Mouse (Mus musculus) kidney, postnatal 10 days (tissue): ENCODE results near the gene Gng2.
A peak's percentile ranks its signal among the peaks of the same experiment; 100 is the strongest.
"Not testable (repeated sequence)": the region's sequence is repeated elsewhere in the genome, so short reads cannot be mapped to it uniquely, and the experiment has no call there.

Source experiments
- DNase-seq: peaks from one replicate; pipeline ENCODE4 v3.0.0; 2021; ENCODE audit warnings: mixed read lengths

Gene Gng2

DNA sequence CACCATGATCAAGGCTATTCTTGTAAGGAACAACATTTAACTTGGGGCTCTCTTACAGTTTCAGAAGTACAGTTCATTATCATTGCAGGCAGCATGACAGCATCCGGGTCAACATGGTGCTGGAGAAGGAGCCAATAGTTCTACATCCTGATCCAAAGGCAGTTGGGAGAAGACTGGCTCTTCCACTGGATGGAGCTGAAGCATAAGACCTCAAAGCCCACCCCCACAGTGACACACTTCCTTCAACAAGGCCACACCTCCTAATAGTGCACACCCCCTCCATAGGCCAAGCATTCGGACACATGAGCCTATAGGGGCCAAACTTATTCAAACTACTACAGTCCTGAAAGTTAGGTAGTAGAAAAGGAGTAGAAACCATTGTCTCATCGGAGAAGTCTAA is 42.3 kb downstream of the Gng2 start:
- DNase-seq = no peak

DNA sequence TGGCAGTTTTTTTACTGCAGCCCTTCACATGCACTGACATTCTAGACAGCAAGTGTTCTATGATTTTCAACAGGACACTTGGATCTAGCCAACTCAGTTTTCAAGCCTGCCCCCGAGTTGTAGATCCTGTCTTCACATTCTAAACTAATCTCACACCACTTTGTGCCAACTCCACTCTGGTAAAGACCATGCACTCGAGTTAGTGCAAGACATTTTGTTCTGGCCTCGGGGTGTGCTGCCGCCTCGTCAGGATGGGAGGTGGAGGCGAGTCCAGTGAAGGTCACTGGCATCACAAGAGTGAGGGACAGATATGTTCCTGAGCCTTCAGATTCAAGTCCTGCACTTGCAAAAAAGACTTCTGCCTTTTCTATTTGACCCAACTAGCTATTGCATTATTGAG is 44.1 kb downstream of the Gng2 start:
- DNase-seq = no peak

DNA sequence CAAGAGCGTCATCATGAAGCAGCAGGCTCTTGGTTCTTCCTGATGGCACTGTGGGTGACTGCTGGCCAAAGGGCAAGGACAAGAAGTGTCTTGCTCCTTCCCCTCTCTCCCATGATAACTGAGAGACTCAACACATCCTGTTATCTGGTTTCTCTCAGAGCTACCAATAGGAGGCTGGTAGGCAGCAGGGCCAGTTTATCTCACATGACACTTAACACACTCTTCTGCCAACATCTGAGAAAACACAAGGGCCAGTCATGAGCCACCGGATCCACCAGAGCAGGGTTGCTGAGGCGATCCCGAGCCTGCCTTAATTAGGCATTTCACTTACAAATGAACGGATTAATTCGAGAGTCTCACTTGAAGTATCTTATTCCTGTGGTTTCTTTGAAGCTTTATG is 49.5 kb downstream of the Gng2 start:
- no peak for DNase-seq

DNA sequence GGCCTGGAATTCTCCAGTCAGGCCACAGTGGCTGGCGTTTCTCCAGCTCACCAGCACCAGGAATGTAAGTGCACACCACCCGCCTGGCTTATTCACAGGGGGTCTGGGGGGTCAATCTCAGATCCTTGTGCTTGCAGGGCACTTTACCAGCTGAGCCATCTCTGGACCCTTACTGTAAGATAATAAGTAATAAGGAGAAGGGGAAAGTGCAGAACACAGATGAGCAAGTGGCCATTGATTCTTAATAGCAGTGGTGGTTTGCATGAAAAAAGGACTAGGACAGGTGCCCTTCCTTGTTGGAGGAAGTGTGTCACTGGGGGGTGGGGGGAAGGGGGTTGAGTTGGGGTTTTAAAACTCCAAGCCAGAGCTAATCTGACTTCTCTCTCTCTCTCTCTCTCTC is 50.3 kb downstream of the Gng2 start:
- DNase-seq = no peak

DNA sequence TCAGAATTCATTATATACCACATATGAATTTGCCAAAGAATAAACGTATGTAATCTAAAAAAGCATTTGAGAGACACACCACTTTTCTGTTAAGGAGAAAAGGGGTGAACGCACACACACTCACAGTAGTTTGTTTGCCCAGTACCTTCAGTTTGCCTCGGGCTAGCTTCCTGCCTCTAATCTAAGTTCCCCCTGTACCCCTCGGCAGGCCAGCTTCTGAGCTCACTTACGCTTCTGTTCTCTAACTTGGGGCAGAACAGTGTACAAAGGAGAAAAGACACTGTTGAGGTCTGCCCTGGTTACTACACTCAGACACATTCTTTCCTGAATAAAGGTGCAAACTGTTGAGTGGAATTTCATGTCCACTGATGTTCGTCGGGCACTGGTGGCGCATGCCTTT is 51.1 kb downstream of the Gng2 start:
- no peak for DNase-seq

DNA sequence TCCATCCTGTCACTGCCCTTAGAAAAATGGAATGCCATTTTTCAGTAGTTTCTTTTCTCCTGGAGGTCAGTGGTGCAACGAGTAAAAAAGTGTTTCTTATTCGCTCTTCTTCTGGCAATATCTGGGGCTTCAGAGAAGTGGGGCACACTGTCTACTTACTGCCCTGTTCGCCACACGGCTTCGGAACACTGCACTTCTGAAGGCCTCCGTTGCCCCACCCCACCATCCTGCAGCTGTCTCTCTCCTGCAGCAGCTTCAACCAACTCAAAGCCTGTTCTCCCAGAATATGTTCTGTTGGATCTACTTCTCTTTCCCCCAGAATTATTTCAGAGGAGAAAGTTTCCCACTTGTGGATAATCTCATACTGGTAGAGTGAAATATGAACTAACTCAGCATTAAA is 52.3 kb downstream of the Gng2 start:
- DNase-seq = no peak

DNA sequence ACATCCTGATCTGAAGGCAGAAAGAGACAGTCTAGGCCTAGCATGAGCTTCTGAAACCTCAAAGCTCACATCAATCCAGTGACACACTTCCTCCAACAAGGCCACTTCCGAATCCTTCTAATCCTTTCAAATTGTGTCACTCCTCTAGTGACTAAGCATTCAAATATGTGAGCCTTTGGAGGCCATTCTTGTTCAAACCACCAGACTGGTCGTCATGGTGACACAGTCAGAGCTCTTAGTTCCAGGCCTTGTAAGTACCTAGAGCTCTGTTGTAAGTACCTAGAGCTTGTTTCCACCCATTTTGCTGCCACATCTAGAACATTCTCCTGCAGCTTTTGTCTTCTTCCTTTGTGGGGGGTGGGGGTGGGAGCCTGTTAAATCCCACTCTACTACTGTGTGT is 53.3 kb downstream of the Gng2 start:
- no peak for DNase-seq

DNA sequence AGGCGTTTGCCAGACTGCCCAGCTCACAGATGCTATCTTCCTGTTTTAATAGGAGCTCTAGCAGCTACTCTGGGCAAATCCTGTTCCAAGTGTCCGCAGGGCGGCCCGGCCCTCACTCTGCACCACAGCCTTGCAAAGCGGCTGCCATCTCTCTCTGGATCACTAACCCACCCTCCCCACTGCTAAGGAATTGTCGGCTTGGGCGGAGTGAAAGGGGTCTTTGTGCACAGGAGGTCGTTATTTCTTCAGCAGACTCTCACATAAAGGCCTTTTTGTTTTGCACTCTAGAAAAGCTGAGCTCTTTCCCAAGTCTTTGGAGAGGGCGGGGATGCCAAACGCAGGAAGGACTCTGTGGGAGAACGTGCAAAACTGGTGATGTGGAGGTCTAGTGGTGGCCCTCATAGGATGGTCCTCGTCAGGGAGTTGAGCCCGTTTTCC is 57.2 kb downstream of the Gng2 start:
- DNase-seq = no peak

DNA sequence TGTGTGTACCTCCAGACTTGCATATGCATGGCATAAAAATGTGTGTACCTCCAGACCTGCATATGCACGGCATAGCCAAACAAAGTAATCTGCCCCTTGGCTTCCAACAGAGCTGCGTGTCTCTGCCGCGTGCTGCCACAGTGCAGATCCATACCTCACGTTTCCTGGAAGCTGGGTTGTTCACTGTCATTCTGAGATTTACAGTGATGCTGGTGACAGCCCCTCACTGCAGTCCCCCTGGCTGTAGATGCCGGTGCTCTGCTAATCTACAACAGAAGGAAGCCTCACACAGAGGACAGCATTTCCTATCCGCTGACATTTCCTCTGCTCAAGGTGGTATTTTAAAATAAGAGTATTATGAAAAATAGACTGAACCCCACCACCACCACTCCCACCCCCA is 57.6 kb downstream of the Gng2 start:
- DNase-seq = no peak

DNA sequence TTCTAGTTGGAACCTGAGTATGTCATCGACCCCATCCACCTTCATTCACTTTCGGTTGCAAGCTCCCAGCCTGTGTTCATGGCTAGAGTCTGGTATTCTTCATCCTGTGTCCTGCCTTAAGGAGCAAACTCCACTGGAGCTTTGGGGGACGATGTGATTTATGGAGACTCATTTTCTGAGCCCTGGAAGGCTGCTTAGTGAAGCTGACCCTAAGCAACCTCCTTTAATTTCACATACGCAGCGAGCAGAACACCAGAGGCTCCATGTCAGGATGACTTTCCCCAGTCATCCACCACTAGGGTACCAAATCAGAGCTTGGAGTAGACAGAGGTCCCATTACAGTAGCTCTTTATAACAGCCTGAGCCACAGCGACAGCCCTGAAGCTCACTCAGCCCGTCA is 59.9 kb downstream of the Gng2 start:
- DNase-seq = no peak

DNA sequence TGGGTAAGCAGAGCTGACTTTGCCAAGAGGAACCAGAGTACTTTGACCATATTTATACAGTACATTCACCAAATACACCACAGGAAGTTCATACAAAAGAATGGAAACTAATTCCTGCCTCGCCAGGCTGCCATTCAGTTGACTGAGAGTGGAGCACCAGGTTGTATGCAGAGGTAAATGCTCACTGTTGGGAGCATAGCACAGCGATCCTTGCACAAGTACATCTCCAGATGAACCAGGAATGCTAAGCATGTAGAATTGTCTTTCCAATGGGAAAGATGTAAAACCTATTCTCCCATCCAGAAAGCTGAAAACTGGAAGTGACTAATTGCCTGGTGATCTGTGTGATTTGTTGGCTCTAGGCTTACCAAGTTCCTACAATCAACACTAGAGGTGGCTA is 61.1 kb downstream of the Gng2 start:
- DNase-seq = no peak

DNA sequence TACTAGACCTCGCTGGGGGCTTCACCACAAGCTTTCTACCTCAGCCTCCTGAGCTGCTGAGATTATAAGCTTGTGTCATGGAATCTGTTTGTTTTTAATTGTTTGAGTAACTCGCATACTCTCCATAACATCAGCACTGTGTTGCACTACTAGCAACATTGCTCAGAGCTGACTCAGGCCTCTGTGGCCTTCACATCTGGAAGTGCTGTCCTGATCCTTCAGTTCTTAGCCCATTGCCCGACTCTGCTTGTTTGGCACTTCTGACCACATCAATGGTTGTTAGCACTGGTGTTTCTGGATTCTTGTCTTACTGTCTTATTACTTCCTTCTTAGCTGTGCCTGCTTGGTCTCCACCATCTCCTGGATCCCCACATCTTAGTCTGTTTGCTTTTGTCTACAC is 64.5 kb downstream of the Gng2 start:
- no peak for DNase-seq

DNA sequence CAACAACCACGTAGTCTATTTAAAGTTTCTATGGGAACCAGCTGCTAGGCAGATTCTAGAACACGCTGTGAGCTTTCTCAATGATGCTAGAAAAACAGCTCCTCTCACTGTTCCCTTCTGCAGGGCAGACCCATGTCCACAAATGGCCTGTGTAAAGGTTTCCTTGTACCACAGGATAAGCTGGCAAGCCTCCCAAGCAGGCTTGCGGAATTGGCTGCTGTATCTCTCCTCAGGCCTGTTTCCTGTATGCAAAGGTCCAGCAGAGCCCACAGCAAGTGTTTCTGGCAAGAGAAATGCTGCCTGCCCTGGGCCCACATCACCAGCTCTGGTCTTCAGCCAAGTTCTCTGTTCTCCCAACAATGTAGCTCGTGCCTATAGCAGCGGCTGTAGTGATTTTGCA is 71.8 kb downstream of the Gng2 start:
- peak; percentile 79 for DNase-seq

DNA sequence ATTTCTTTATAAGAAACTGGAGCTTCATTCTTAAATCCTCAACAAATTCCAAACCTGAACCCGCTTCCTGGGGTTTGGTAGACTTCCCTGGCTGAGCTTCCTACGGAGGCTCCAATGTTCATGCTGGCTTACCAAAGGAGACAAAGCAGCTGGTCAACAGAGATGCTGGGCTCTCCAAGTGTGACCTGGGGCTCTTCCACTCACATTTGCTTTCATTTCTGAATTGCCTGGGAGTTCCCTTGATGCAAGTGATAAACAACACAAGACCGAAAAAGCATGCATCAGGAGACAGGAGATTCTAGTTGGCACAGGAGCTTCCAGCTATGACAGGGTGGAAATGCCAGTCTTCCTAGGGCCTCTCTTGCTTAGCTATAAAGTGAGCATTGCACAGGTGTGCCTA is 72.6 kb downstream of the Gng2 start:
- no peak for DNase-seq

DNA sequence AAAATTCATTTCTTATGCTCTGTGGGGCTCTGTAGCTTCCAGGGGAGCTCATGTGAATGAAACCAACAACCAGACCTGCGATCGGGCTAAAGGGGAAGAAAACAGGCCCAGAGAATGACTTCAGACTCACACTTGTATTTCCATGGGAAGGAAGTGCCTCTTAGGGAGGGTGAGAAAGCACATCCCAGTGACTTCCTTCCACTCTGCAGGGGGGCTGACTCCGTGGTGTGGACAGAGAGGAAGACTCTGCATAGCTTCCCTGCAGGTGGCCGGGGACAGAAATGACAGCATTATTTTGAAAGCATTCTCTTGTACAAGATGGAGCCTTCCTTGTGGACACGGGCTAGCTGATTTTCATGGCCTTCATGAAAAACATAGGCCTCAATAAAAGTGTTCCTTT is 73.4 kb downstream of the Gng2 start:
- peak; percentile 47 for DNase-seq

DNA sequence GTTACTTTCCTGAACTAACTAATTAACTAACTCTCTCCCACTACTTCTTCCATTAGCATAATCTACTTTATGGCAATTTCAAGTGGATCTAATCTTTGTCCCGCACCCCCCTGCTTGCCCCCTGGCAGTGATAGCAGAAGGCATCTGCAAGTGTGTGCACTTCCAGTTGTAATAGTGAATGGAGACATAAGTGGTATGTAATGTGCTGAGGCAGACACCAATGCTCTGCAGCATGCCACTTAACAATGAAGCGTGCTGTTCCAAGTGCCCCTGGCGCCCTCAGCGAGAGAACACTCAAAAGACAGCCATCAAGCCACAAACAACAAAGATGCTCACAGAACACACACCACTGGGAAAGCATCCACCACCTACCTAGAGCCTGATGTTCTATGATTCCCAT is 76.9 kb downstream of the Gng2 start:
- no peak for DNase-seq

DNA sequence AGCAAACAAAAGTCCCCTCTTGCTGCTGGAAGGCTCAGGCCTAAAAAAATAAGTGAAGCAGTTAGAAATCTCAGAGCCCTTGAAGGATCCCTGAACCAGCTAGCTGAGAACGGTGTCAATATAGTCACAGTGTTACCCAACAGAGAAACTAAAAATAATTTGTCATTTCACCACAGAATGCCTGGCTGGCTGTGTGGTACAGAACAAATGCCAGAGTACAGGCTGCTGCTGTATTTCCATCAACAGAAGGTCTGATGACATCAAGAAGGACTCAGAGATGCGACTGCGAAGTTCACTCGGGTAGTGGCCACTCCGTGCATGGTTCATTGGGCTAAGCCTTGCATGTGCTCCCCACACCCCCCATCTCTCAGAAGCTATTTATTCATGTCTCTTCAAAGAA is 89.9 kb downstream of the Gng2 start:
- DNase-seq = no peak

DNA sequence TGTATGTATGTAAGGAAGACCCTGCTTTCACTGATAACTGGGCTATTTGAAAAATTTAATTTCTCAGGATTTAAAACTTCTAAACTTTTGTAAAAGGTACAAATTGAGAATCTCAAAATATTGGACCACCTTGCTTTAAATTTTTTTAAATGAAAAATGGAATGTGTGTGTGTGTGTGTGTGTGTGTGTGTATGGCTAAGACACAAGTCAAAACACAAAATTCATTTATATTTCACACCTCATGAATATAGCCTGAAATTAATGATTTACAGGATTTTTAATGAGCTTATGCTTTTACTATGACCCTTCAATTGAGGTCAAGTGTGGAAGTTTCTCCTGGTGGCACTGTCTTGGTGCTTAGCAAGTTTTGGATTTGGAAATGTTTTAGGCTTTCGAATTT is 93.0 kb downstream of the Gng2 start:
- DNase-seq = not testable (repeated sequence)

DNA sequence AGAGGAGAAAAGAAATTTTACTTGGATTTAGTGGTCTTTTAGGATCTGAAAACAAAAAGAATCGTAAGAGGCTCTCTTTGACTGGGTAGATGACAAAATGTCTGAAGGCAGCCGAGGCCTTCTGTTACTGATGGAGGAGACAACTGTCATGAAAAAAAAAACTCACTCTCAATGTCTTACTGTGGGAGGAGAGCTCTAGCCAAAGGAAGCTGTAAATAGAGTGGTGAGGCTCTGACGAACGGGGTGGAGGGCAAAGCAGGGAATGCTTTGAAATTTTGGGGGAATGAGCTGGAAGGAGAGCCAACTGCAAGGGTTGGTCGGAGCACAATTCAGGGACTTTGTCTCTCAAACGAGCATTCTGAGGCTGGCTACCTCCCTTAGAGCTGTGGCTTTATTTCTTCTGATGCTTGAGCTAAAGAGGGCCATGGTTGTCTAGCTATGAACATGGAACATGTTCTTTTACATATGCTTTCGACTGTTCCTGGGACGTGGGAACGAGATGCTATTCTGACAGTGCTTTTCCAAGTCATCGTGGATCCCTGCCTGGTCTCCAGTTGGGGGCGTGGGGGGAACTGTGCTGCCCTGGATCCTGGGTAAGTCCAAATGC is 103.1 kb downstream of the Gng2 start:
- DNase-seq = no peak

DNA sequence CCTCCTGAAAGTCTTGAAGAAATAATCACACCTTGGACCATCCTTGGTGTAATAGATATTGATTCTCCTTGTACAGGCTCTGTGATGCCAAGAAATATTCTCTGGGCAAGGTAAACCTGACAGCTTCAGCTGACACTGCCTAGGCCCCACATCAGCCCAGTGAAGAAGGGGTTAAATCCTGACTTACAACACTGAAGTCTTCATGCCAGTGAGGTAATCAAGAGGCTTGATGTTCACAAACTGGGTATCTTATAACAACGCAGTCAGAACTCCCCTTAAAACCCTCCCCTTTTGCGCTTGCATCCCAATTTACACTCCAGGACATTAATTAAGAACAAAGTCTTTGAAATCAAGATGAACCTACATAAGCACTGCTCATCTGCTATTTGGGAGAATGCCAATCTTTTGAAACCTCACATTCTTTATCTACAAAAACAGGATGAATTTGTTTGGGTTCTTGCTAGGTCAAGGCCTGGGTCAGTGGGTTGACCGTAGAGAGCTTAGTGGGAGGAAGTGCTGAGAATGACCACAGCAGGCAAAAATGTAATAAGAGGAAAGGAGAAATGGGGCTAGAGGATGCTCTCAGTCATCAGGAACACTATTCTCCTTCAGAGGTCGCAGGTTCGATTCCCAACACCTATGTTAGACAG is 110.0 kb downstream of the Gng2 start:
- peak; percentile 27 for DNase-seq

DNA sequence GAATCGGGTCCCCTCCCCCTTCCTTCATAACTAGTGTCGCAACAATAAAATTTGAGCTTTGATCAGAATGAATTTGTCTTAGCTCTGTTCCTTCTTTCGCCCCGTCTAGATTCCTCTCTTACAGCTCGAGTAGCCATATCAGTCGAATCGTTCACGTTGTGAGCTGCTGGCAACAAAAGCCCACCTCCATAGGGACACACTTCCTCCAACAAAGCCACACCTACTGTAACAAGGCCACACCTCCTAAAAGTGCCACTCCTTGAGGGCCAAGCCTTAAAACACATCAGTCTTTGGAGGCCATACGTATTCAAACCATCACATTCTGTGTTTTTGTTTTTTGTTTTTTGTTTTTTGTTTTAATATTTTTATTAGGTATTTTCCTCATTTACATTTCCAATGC is 112.3 kb downstream of the Gng2 start:
- DNase-seq = not testable (repeated sequence)

DNA sequence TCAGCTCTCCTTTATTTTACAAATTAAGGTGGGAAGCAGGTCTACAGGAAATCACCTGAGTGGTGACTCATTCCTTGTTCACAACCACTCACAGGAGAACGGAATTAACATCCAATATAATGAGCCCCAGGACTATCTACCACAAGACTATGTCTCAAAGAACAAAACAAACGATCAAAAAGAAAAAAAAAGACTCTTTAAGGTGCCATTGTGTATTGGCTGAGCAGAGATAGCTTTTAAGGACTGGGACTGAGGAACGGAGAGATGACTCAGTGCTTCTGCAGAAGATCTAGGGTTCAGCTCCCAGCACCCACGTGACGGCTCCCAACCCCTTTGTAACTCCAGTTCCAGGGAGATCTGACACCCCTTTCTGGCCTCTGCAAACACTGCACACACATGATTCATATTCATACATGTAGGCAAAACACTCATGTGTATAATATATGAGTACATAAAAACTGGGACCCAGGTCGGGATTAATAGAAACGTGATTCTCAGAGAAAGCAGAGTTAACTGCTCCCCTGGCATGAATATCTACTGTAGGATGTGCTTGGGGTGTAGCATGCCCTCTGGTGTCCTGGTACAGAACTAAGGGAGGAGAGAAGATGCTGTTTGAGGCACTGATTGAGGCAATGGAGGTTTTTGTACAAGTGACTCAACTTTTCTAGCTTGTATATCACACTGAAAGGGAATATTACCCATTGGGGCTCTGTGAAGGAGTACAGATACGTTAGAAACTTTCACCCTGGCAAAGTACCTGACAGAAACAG is 115.9 kb downstream of the Gng2 start:
- DNase-seq = no peak

DNA sequence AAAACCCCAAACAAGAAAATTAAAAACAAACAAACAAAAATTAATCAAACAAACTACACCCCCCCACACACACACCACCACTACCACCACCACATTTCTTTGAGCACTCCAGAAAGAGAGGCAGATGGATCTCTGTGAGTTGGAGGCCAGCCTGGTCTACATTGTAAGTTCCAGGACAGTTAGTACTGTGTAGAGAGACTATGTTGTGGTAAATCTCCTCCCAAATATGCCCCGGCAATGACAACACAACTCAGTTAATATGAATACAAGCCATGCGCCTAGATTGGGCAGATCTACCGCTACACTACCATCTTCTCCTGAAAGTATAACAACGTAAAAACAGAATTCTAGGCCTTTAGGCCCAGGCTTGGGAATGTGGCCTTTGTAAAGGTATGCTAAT is 117.1 kb downstream of the Gng2 start:
- no peak for DNase-seq
